Comparison of ENCODE assay signal across 8 mouse cellular contexts in genomic region chr15:103182166-103182790, GRCm38 (mm10). TPM values are rescaled to one million over a fixed set of nuclear protein-coding genes. Genes with fewer than 3 reads are reported as not detected.
DNase-seq lines count a peak whose midpoint lies in the region; ATAC-seq and TF ChIP-seq lines count a peak whose summit lies in the region.

No protein-coding gene starts in this region.

- H3K4me3 ChIP-seq in cerebellum, adult 2 months (replicated peaks; ENCODE audit: insufficient read depth, low read depth, low read length), result peak overlapping the region; percentile 14

- peak; percentile 57 for DNase-seq in MN1 (ENCODE audit: low spot score)
- DNase-seq in cerebellum, adult 2 months, result peak; percentile 60 to 68
- DNase-seq in forelimb bud, embryonic 11.5 days (ENCODE audit: low read depth, low spot score), result peak; percentile 83
- DNase-seq in layer of hippocampus, postnatal 14 days (ENCODE audit: low spot score in 2 of 2), result peak; percentile 60 to 63
- DNase-seq in lung, postnatal 14 days, result peak; percentile 91
- peak; percentile 70 for DNase-seq in retina, postnatal 7 days (ENCODE audit: low read depth, low spot score)
- DNase-seq in thymus, postnatal 4 days, result peak; percentile 98

- H3K4me1 ChIP-seq in cerebellum, adult 2 months (ENCODE audit: control insufficient read depth, insufficient read depth, low read length), result no peaks in the 10 kb centered on the region

- no peak for TF ChIP-seq POLR2A in cerebellum, adult 2 months (IDR thresholded peaks at IDR 0.05; ENCODE audit: borderline replicate concordance, insufficient read depth, low read length)

- no peaks in the 10 kb centered on the region; the same call in 1 of the 2 replicates for H3K27me3 ChIP-seq in cerebellum, adult 2 months (ENCODE audit: control insufficient read depth, insufficient read depth, low read length)

- TF ChIP-seq CTCF in cerebellum, adult 2 months (IDR thresholded peaks at IDR 0.05; ENCODE audit: borderline replicate concordance, insufficient read depth, low read depth, low read length), result peak; percentile 95

- no peak overlapping the region for H3K27ac ChIP-seq in cerebellum, adult 2 months (ENCODE audit: insufficient read depth, low read length)

- ATAC-seq in hematopoietic stem cell, adult 5-6 weeks (replicated peaks in 1 of 2; ENCODE audit: insufficient read depth in 1 of 2, low FRiP score in 2 of 2, low TSS enrichment in 1 of 2, low read depth in 1 of 2, poor library complexity in 2 of 2, severe bottlenecking in 2 of 2), result peak; percentile 37 to 46; a peak in 1 of 4 replicates

- 2% methylated on average over 44 of the region's 48 CpGs for WGBS in cerebellum, adult 2 months

RNA-seq across cellular contexts. Expression of gene Smug1, which starts 15.4 kb away (rescaled TPM):
- 17.8 and 20.1 TPM in 2 replicates for polyA plus RNA-seq in cerebellum, adult 2 months (2012; rRNA removed)
- 3.7 and 6.1 TPM in 2 replicates for total RNA-seq in hematopoietic stem cell, adult 5-6 weeks (2017)
- total RNA-seq in layer of hippocampus, postnatal 14 days (2021), result 10 to 100 TPM; 14.5 to 15.4 TPM

RNA-seq across cellular contexts. Expression of gene Cbx5, which starts 57.3 kb away (rescaled TPM):
- 49.4 and 52.7 TPM in 2 replicates for polyA plus RNA-seq in cerebellum, adult 2 months (2012; rRNA removed)
- total RNA-seq in hematopoietic stem cell, adult 5-6 weeks (2017), result 211 and 226 TPM in 2 replicates
- total RNA-seq in layer of hippocampus, postnatal 14 days (2021), result 100 to 1,000 TPM; 155 to 158 TPM

RNA-seq across cellular contexts. Expression of gene Hnrnpa1, which starts 58.0 kb away (rescaled TPM):
- 318 and 320 TPM in 2 replicates for polyA plus RNA-seq in cerebellum, adult 2 months (2012; rRNA removed)
- 1,381 and 2,732 TPM in 2 replicates for total RNA-seq in hematopoietic stem cell, adult 5-6 weeks (2017)
- total RNA-seq in layer of hippocampus, postnatal 14 days (2021), result 100 to 1,000 TPM; 297 to 307 TPM
